Mouse (Mus musculus) liver, embryonic 14 days (tissue): Measurements from ENCODE around the gene Lyz2. TPM values are rescaled to one million over a fixed set of nuclear protein-coding genes. Genes with fewer than 3 reads are reported as not detected.

Experiments
- polyA plus RNA-seq: library from polyadenylated mRNA; depleted of rRNA; stranded (reverse); fragments of >200 nt; gene quantifications from 2 replicates; pipeline ENCODE4 v1.2.3, GENCODE M21; 2012; rRNA removed

Lyz2 gene
- 73.4 and 103 TPM in 2 replicates for polyA plus RNA-seq

DNA sequence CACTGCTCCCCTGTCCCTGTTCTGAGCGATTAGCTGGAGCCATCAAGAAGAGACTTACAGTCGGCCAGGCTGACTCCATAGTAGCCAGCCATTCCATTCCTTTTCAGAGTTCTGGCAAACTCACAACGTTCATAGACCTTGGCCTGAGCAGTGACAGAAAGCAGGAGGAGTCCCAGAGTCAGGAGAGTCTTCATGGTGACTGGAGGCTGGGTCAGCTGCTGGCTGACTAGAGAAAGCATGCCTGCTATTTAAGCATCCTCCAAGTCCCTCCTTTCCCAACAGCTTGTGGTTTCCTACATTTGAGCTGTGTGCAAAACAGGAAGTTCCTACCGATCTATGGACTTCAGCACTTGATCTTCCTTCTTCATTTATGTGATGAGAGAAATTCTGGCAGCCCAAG, at the start of gene Lyz2:
Lyz2 (minus strand) TSS at position 273 of the 400 bp plus-strand sequence.

GRCm38 (mm10) chr10:117292671-117293070, 10.6 kb upstream of the Lyz2 start, which contains the start of gene Lyz1:
TSS of gene Lyz1 (minus strand) at chr10:117292868.

GRCm38 (mm10) chr10:117238603-117239002, 43.5 kb downstream of the Lyz2 start, which contains the start of gene 9530003J23Rik:
TSS of gene 9530003J23Rik (minus strand) at chr10:117238703.

Other genes starting within 250 kb of the Lyz2 start
- gene Lrrc10, start 237.0 kb downstream of the Lyz2 start, polyA plus RNA-seq = not detected in 2 replicates
- gene Cct2, start 218.5 kb downstream of the Lyz2 start, polyA plus RNA-seq = 134 and 153 TPM in 2 replicates
- gene Frs2, start 133.8 kb downstream of the Lyz2 start, polyA plus RNA-seq = 9.0 and 9.6 TPM in 2 replicates
- 40.6 and 41.2 TPM in 2 replicates for gene Yeats4, start 57.8 kb downstream of the Lyz2 start, polyA plus RNA-seq
- not detected in 2 replicates for gene 9530003J23Rik, start 43.6 kb downstream of the Lyz2 start, polyA plus RNA-seq
- gene Lyz1, start 10.5 kb upstream of the Lyz2 start, polyA plus RNA-seq = 0.03 TPM in 2 replicates
- gene Cpsf6, start 97.7 kb upstream of the Lyz2 start, polyA plus RNA-seq = 28.6 and 32.9 TPM in 2 replicates